Mouse (Mus musculus) heart, embryonic 11.5 days (tissue): ENCODE results near the gene Twsg1. TPM values are rescaled to one million over a fixed set of nuclear protein-coding genes. Genes with fewer than 3 reads are reported as not detected.
A peak's percentile ranks its signal among the peaks of the same experiment; 100 is the strongest.

Source experiments
- ATAC-seq: fragments of 200-750 bp; cut with Nextera tagmentation; replicated peaks from 2 replicates; pipeline ENCODE4 v1.8.0; 2017; ENCODE audit warnings: moderate library complexity; ENCODE audit not compliant: insufficient number of reproducible peaks, low FRiP score, low TSS enrichment
- H3K27ac ChIP-seq: fragments of 300-500 bp; sonication (generic); 2 replicates; pipeline ENCODE4 v1.5.1; 2014; ENCODE audit warnings: mild to moderate bottlenecking, low read depth, low read length
- H3K27me3 ChIP-seq: fragments of 300-500 bp; sonication (generic); 2 replicates; pipeline ENCODE4 v1.6.1; 2014; ENCODE audit warnings: mild to moderate bottlenecking, low read length, mixed read lengths; ENCODE audit not compliant: control insufficient read depth, insufficient read depth
- H3K36me3 ChIP-seq: fragments of 300-500 bp; sonication (generic); 2 replicates; pipeline ENCODE4 v1.6.1; 2014; ENCODE audit warnings: mild to moderate bottlenecking, low read length, moderate library complexity, mixed read lengths; ENCODE audit not compliant: control insufficient read depth, insufficient read depth
- H3K4me1 ChIP-seq: fragments of 300-500 bp; sonication (generic); 2 replicates; pipeline ENCODE4 v1.6.1; 2014; ENCODE audit warnings: low read length; ENCODE audit not compliant: control insufficient read depth, insufficient read depth
- H3K4me2 ChIP-seq: fragments of 300-500 bp; sonication (generic); 2 replicates; pipeline ENCODE4 v1.6.1; 2014; ENCODE audit warnings: mild to moderate bottlenecking, moderate library complexity
- H3K4me3 ChIP-seq: fragments of 300-500 bp; sonication (generic); 2 replicates; pipeline ENCODE4 v1.5.1; 2014; ENCODE audit warnings: low read depth, low read length
- H3K9ac ChIP-seq: fragments of 300-500 bp; sonication (generic); 2 replicates; pipeline ENCODE4 v1.6.1; 2014; ENCODE audit warnings: mild to moderate bottlenecking, low read depth, low read length, moderate library complexity
- H3K9me3 ChIP-seq: fragments of 300-500 bp; sonication (generic); replicated peaks from 2 replicates; pipeline ENCODE4 v1.6.1; 2016; ENCODE audit warnings: low read length; ENCODE audit not compliant: control insufficient read depth
- WGBS: fragments of 180-500 bp; shearing (Covaris S2); extraction: QIAGEN DNeasy Blood & Tissue Kit; methylation state at CpG from one replicate; pipeline ENCODE4 v1.1.7; 2014; ENCODE audit not compliant: insufficient replicate concordance; 5-methylcytosine and 5-hydroxymethylcytosine counted together
- polyA plus RNA-seq: library from polyadenylated mRNA; unstranded; fragments of >200 nt; fragmentation: Nextera tagmentation; extraction: Ambion mirVana; gene quantifications from 2 replicates; pipeline ENCODE4 v1.2.1, GENCODE M21; 2014

Twsg1 gene
- polyA plus RNA-seq, 1 experiment from 2014 or later = 86.8 TPM

- Histone ChIP-seq H3K9ac (no peak overlapping the region), H3K27ac (no peak overlapping the region), H3K4me1 (peaks cover 4% of the 10 kb centered on the region; the same call in 1 of the 2 replicates), H3K36me3 (peaks cover 12% of the 10 kb centered on the region), H3K4me3 (no peak overlapping the region), H3K9me3 (no peaks in the 10 kb centered on the region), H3K27me3 (no peaks in the 10 kb centered on the region), H3K4me2 (no peak overlapping the region)
- WGBS = 87% methylated on average over 22 of the region's 22 CpGs
- no peak for ATAC-seq
Measured at GRCm38 (mm10) chr17:65929319-65929978, 21.6 kb downstream of the Twsg1 start.

- WGBS = 84% methylated on average over 4 of the region's 4 CpGs
- Histone ChIP-seq H3K4me3 (no peak overlapping the region), H3K9me3 (no peaks in the 10 kb centered on the region), H3K27me3 (no peaks in the 10 kb centered on the region), H3K36me3 (peaks cover 8% of the 10 kb centered on the region; the same call in 1 of the 2 replicates), H3K9ac (no peak overlapping the region), H3K4me1 (peaks cover 4% of the 10 kb centered on the region; the same call in 1 of the 2 replicates), H3K4me2 (no peak overlapping the region), H3K27ac (no peak overlapping the region)
- no peak for ATAC-seq
Measured at GRCm38 (mm10) chr17:65927077-65927476, 23.9 kb downstream of the Twsg1 start.

- no peak overlapping the region for H3K9ac ChIP-seq
- no peaks in the 10 kb centered on the region for H3K9me3 ChIP-seq
- H3K27ac ChIP-seq = no peak overlapping the region
- no peak overlapping the region for H3K4me2 ChIP-seq
- H3K4me3 ChIP-seq = no peak overlapping the region
- WGBS = 54% methylated on average over 5 of the region's 5 CpGs
- H3K4me1 ChIP-seq = no peaks in the 10 kb centered on the region
- peaks cover 8% of the 10 kb centered on the region; the same call in 1 of the 2 replicates for H3K36me3 ChIP-seq
- H3K27me3 ChIP-seq = no peaks in the 10 kb centered on the region
- ATAC-seq = no peak
Measured at GRCm38 (mm10) chr17:65924218-65924617, 26.8 kb downstream of the Twsg1 start.

GRCm38 (mm10) chr17:65921975-65922374, 29.1 kb downstream of the Twsg1 start:
- no peak overlapping the region for H3K4me2 ChIP-seq
- H3K27ac ChIP-seq = no peak overlapping the region
- no peaks in the 10 kb centered on the region for H3K4me1 ChIP-seq
- no peaks in the 10 kb centered on the region for H3K9me3 ChIP-seq
- H3K9ac ChIP-seq = no peak overlapping the region
- no peaks in the 10 kb centered on the region for H3K27me3 ChIP-seq
- WGBS = 80% methylated on average over 6 of the region's 6 CpGs
- H3K36me3 ChIP-seq = peaks cover 7% of the 10 kb centered on the region; the same call in 1 of the 2 replicates
- no peak overlapping the region for H3K4me3 ChIP-seq
- no peak for ATAC-seq

GRCm38 (mm10) chr17:65919235-65919634, 31.8 kb downstream of the Twsg1 start:
- H3K9ac ChIP-seq = no peak overlapping the region
- no peak overlapping the region for H3K27ac ChIP-seq
- ATAC-seq = no peak
- no peaks in the 10 kb centered on the region for H3K9me3 ChIP-seq
- no peak overlapping the region for H3K4me3 ChIP-seq
- WGBS = 52% methylated on average over 3 of the region's 3 CpGs
- H3K4me2 ChIP-seq = no peak overlapping the region
- peaks cover 7% of the 10 kb centered on the region; the same call in 1 of the 2 replicates for H3K36me3 ChIP-seq
- H3K4me1 ChIP-seq = no peaks in the 10 kb centered on the region
- no peaks in the 10 kb centered on the region for H3K27me3 ChIP-seq

- Histone ChIP-seq H3K4me3 (no peak overlapping the region), H3K27me3 (no peaks in the 10 kb centered on the region), H3K9me3 (no peaks in the 10 kb centered on the region), H3K4me1 (no peaks in the 10 kb centered on the region), H3K9ac (no peak overlapping the region), H3K4me2 (no peak overlapping the region), H3K36me3 (no peaks in the 10 kb centered on the region), H3K27ac (peak overlapping the region; percentile 31; the same call in 1 of the 2 replicates)
- peak; percentile 53 for ATAC-seq
- 50% methylated on average over 8 of the region's 8 CpGs for WGBS
Measured at GRCm38 (mm10) chr17:65916135-65916668, 34.8 kb downstream of the Twsg1 start.

GRCm38 (mm10) chr17:65914083-65914482, 36.9 kb downstream of the Twsg1 start:
- no peak for ATAC-seq
- no peak overlapping the region for H3K27ac ChIP-seq
- H3K36me3 ChIP-seq = no peaks in the 10 kb centered on the region
- no peak overlapping the region for H3K9ac ChIP-seq
- 62% methylated on average over 6 of the region's 6 CpGs for WGBS
- H3K9me3 ChIP-seq = no peaks in the 10 kb centered on the region
- H3K4me2 ChIP-seq = no peak overlapping the region
- H3K4me1 ChIP-seq = no peaks in the 10 kb centered on the region
- no peaks in the 10 kb centered on the region for H3K27me3 ChIP-seq
- no peak overlapping the region for H3K4me3 ChIP-seq

- Histone ChIP-seq H3K9ac (no peak overlapping the region), H3K4me3 (no peak overlapping the region), H3K4me2 (no peak overlapping the region), H3K9me3 (no peaks in the 10 kb centered on the region), H3K27ac (no peak overlapping the region), H3K27me3 (no peaks in the 10 kb centered on the region), H3K36me3 (no peaks in the 10 kb centered on the region), H3K4me1 (peaks cover under 1% of the 10 kb centered on the region; the same call in 1 of the 2 replicates)
- no peak for ATAC-seq
- 88% methylated on average over 2 of the region's 2 CpGs for WGBS
Measured at GRCm38 (mm10) chr17:65912202-65912601, 38.8 kb downstream of the Twsg1 start.
